Mouse (Mus musculus) lung, postnatal 0 days (tissue): ENCODE measurements around the gene Kazn.

ENCODE experiments used
- CTCF ChIP-seq: IDR thresholded peaks from 2 replicates; pipeline ENCODE4 v1.5.1; 2016; ENCODE audit warnings: antibody characterized with exemption, mild to moderate bottlenecking
- EP300 ChIP-seq: IDR thresholded peaks from 2 replicates; pipeline ENCODE4 v1.6.1; 2016; ENCODE audit warnings: antibody characterized with exemption, mild to moderate bottlenecking, control low read depth

DNA sequence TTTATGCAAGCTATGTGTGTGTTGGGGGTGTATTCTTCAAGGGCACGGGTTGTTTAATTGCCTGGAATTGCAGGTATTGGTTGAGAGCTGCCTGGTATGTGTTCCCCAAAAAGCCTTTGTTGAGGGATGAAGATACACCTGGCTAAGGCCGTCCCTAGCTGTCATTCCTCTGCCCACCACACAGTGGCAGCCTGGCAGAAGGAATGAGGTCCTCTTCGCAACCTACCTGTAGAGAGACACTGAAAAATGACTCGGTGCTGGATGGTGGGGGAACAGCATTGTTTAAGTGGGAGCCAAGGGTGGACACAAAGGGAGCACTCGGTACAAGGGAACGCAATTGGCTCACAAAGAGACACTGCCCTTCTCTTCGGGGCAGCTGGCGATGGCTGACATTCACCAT, 125.9 kb downstream of the Kazn start:
- TF ChIP-seq CTCF (peak; percentile 81), EP300 (no peak)
